Mouse (Mus musculus) right cerebral cortex, adult 2 months (tissue): Measurements from ENCODE around the gene Sept7.
A peak's percentile ranks its signal among the peaks of the same experiment; 100 is the strongest.
"Not testable (repeated sequence)": the region's sequence is repeated elsewhere in the genome, so short reads cannot be mapped to it uniquely, and the experiment has no call there.

Experiments used
- DNase-seq, 2 experiments: peaks; one replicate each; pipeline ENCODE4 v3.0.0; 2021 to 2022; ENCODE audit warnings: low spot score in 2 of 2

Sept7 gene

GRCm38 (mm10) chr9:25253478-25253824, 1.2 kb downstream of the Sept7 start:
- no peak for DNase-seq

GRCm38 (mm10) chr9:25260411-25260810, 8.2 kb downstream of the Sept7 start:
- no peak for DNase-seq

- no peak for DNase-seq
Observed at GRCm38 (mm10) chr9:25260979-25261378, 8.7 kb downstream of the Sept7 start.

GRCm38 (mm10) chr9:25262087-25262486, 9.8 kb downstream of the Sept7 start:
- DNase-seq: no peak

- no peak for DNase-seq
Observed at GRCm38 (mm10) chr9:25265795-25266194, 13.6 kb downstream of the Sept7 start.

GRCm38 (mm10) chr9:25267133-25267532, 14.9 kb downstream of the Sept7 start:
- no peak for DNase-seq

GRCm38 (mm10) chr9:25267574-25267973, 15.3 kb downstream of the Sept7 start:
- no peak for DNase-seq

GRCm38 (mm10) chr9:25271902-25272301, 19.7 kb downstream of the Sept7 start:
- DNase-seq: no peak

- no peak for DNase-seq
Observed at GRCm38 (mm10) chr9:25289796-25290195, 37.6 kb downstream of the Sept7 start.

- DNase-seq: no peak
Observed at GRCm38 (mm10) chr9:25309505-25310182, 57.4 kb downstream of the Sept7 start.

GRCm38 (mm10) chr9:25314304-25314703, 62.1 kb downstream of the Sept7 start:
- DNase-seq: no peak

GRCm38 (mm10) chr9:25317827-25318505, 65.7 kb downstream of the Sept7 start:
- DNase-seq: peak; percentile 75 to 78

- not testable (repeated sequence) for DNase-seq
Observed at GRCm38 (mm10) chr9:25319676-25320075, 67.4 kb downstream of the Sept7 start.

GRCm38 (mm10) chr9:25327727-25328370, 75.6 kb downstream of the Sept7 start:
- no peak for DNase-seq

- DNase-seq: no peak
Observed at GRCm38 (mm10) chr9:25328946-25329723, 76.9 kb downstream of the Sept7 start.

GRCm38 (mm10) chr9:25337436-25338198, 85.4 kb downstream of the Sept7 start:
- no peak for DNase-seq

GRCm38 (mm10) chr9:25340412-25340811, 88.2 kb downstream of the Sept7 start:
- DNase-seq: no peak

- DNase-seq: no peak
Observed at GRCm38 (mm10) chr9:25353775-25354174, 101.5 kb downstream of the Sept7 start.

GRCm38 (mm10) chr9:25355806-25356205, 103.6 kb downstream of the Sept7 start:
- DNase-seq: peak in 1 of 2 experiments; percentile 48

GRCm38 (mm10) chr9:25357589-25357988, 105.3 kb downstream of the Sept7 start:
- DNase-seq: no peak

- no peak for DNase-seq
Observed at GRCm38 (mm10) chr9:25358018-25358417, 105.8 kb downstream of the Sept7 start.
